Mouse (Mus musculus): ENCODE data around the gene Gm9970.
"Not testable (repeated sequence)": the region's sequence is repeated elsewhere in the genome, so short reads cannot be mapped to it uniquely, and the experiment has no call there.

Gm9970 gene

DNA sequence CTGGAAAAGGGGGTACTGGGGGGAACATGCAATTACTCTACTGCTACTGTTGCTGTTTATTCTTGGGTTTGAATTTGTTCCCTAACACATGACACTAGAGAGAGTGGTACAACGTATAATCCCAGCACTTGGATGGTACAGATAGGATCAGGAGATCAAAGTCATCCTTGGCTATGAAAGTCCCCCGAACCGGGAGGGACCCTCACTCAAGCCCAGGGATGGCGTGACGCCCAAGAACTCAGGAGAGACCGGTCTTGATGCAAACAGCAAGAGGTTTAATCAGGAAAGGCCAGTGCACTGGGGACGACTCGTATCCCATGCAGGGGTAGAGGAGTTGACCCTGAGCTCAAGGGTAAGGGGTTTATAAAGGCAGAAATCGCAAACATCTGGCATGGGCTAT lies 18.3 kb downstream of the Gm9970 start:
- no peak for DNase-seq (ENCODE audit: low spot score in 2 of 2)

DNA sequence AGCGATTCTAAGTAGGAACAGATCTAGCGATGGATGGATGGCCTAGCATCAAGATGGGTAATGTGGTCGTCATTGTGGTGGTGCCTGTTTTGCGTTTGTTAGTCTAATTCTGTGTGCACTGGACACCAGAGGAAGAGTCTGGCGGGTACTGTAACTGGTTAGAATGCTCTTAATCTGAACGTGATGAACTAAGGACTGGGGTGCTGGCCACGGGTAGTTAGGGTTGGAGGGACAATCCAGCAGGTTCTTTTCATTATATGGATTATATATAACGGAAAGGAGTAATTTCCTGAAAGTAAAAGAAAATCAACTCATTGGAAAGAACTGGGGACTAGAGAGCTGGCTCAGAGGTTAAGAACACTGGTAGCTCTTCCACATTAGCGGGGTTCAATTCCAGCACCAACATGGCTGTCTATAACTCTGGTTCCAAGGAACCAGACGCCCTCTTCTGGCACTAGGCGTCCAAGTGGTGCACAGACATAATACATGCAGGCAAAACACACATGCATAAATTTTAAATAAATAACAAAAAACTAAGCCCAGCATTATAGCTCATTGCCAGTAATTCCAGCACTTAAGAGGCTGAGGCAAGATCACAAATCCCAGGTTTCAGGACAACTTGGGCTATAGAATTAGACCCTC lies 19.6 kb downstream of the Gm9970 start:
- peak in 1 of 2 experiments; percentile 37 for DNase-seq (ENCODE audit: low spot score in 2 of 2)

DNA sequence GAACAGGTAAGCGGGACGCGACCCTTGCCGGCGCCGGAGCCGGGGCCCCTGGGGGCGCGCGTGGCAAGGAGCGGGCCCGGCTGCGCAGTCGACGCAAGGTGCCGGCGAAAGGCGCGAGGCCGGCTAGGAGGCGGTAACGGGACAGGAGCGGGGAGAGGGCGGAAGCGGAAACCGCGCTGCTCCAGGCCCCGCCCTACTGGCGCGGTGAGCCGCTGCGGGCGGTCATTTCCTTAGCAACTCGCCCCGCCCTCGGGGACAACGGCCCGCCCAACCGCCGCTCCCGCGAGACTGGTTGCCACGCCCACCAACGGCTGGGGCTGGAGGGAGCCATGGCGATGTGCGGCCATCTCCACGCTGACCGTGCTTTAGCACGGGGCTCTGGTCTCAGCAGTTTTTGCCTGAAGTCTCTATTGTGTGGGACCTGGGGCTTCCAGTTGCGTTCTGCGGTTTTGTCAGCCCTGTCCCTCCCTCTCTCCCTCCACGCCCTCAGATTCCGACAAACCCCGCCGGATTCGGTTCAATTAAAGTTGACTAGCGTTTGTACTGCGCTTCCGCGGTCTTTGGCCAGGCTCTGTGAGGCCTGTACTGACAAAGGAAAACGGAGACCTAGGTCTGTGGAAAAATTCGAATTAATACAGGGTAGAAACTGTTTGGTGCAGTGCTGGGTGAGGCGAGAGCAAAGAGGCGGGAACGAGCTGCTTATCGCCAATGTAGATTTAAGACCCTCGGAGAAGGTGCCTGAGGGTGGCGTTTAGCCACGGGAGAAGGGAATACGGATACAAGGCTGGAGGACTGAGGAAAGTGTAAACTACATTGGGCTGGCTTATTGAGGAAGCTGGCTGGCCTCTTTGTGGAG lies 20.4 kb downstream of the Gm9970 start, which contains the start of gene Ppm1g:
TSS of gene Ppm1g (minus strand) at position 240 of the 856 bp plus-strand sequence.
- peak; percentile 98 to 99 for DNase-seq (ENCODE audit: low spot score in 2 of 2)

GRCm38 (mm10) chr5:31219911-31220447 lies 21.1 kb downstream of the Gm9970 start:
- peak in 1 of 2 experiments; percentile 66 for DNase-seq (ENCODE audit: low spot score in 2 of 2)

- DNase-seq (ENCODE audit: low spot score in 2 of 2) = no peak
These were observed 21.6 kb downstream of the Gm9970 start for GRCm38 (mm10) chr5:31219474-31219873.

DNA sequence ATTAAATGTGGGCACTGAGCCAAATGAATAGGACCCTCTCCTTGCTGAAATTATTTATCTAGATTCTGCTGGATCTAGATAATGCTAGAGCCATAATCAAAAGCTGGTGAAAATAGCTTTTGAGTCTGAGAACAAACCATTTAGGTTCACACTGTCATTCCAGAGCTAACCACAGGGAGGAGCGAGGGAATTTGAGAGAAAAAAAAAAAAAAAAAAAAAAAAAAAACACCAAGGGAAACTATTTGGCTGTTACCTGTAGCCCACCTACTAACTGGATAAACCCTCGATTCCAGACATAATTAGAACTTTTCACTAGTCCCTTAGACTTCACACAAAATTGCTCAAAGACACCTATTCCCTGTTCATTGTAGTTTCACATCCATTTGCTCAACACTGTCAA lies 22.0 kb downstream of the Gm9970 start:
- DNase-seq (ENCODE audit: low spot score in 2 of 2) = no peak

DNA sequence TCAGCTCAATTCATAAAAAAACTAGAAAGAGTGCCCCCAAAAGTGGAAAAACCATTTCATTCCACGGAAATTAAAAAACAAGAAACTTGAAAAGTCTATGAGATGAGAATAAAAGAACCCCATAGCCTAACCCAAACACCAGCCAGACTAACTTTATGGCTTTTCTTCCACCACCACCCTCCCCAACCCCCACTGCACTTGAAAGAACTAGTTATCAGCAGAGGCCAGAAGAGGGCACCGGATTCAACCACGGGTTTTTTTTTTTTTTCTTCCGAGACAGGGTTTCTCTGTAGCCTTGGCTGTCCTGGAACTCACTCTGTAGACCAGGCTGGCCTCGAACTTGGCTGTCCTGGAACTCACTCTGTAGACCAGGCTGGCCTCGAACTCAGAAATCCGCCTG lies 22.7 kb downstream of the Gm9970 start:
- DNase-seq (ENCODE audit: low spot score in 2 of 2) = no peak

GRCm38 (mm10) chr5:31216554-31216953 lies 24.5 kb downstream of the Gm9970 start:
- not testable (repeated sequence) for DNase-seq (ENCODE audit: low spot score in 2 of 2)

DNA sequence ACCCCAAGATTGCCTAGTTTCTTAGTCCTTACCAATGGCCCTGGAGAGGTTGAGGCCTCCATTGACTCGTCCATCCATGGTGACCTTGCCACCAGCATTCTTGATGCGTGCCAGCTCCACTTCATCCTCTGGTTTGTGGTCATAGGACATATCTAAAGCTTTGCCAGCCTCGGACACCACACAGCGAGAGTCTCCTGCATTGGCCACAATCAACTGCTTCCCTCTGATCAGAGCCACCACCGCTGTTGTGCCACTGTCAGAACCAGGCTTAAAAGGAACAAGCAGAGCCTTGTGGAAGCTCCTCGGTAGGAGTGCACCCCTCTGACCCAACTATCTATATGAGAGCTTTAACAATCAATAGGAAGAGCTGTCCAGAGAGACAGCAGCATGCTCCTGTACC lies 36.6 kb downstream of the Gm9970 start:
- DNase-seq (ENCODE audit: low spot score in 2 of 2) = no peak

- DNase-seq (ENCODE audit: low spot score in 2 of 2) = no peak
These were observed 37.2 kb downstream of the Gm9970 start for GRCm38 (mm10) chr5:31203866-31204265.

DNA sequence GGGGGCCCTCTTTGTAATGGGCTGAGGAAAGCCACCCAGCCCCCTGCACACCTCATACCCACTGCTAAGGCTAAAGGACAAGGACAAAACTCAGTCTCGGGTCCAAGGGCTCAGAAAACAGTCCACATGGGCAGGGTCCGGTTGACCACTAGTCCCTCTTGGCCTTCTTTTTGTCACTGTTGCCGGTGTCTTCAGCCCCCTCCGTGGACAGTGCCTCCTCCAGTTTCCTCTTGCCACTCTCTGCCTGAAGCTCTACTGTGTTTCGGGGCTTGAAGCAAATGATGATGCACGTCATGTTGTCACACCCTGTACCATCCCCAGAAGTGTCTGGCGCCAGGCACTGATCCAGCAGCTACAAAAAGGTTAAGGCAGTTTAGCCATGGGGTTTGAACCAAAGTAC lies 38.1 kb downstream of the Gm9970 start:
- no peak for DNase-seq (ENCODE audit: low spot score in 2 of 2)

DNA sequence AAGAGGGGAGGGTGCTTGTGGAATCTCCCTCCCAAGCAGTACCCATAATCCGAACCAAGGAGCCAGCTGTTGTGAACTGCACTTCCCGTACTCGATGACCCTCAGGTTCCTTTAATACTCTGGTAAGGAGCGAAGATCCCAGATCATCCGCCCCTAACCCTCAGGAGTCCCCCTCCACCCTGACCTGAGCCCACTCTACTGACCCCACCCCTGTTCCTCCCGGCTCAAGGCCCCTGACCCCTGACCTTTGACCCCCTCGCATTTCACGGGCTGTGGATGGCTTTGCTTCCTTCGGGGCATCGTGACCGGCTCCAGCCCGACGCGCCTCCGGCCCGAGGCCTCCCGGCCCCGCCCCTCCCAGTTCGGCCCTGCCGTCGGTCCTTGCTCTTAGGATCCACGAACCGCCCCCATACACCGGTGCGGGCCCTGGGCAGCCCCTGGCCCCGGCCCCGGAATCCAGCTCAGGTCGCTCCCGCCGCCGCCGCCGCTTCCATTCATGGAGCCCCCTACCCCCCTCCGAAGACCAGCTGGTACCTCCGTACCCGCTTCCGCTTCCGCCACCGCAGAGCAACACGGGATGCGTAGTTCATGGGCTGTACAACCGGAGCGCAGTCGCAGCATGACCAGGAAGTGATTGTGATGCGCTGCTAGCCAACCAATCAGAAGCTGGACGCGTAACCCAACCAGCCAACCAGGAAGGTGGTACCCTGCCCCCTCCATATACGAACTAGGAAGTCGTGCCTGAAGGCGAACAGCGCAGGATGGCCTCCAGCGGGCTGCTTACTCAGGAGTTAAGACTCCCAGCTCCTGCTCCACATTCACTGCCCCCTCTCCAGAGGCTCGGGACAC lies 39.1 kb downstream of the Gm9970 start, which contains the start of gene Zfp513:
TSS of gene Zfp513 (minus strand) at position 562 of the 849 bp plus-strand sequence.
- DNase-seq (ENCODE audit: low spot score in 2 of 2) = peak; percentile 84 to 93

DNA sequence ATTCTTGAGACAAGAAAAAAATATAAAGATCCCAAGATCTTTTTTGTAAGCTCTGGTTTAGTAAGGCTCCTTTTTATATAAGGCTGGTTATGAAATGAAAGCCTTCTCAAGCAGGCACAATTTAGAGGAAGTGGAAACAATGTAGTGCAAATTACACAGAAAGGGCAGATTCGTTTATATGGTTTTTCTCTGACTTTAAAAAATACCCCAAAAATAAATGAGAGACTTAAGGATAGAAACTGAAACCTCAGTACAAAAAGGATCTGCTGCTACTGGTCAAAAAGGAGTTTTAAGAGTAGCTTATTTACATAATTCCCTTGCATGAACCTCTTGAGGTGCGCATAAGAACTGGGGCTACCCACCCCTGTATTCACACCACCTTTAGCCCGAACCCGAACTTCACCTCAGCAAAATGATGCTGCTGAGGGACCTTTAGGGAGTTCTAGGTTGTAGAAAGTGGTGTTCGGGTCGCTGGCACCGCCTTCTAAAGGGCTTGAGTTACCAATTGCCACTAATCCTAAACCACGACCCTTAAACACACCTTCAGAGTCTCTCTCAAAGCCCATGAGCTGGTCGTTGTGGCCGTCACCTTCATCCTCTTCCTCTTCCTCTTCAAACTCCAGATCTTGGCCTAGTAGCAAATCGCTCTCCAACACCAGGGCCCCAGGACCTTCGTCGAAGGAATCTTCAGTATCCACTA lies 39.8 kb downstream of the Gm9970 start:
- DNase-seq (ENCODE audit: low spot score in 2 of 2) = no peak

DNA sequence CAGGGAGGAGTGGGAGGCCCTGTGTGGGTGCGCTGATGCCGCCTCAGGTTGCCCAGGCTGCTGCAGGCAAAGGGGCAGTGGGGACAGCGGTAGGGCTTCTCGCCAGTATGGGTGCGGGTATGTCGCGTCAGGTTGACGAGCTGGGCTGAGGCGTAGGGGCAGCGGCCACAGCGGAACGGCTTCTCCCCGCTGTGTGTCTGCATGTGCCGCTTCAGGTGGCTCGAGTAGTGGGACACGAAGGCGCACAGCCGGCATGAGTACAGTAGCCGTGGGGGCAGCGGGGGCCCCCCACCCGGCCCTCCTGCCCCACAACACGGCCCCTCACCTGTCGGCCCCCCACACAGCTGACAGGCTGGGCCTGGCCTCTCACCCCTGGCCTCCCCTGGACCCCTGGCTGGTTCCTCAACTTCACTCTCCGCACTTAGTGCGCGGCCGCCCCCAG lies 40.7 kb downstream of the Gm9970 start:
- DNase-seq (ENCODE audit: low spot score in 2 of 2) = no peak

- DNase-seq (ENCODE audit: low spot score in 2 of 2) = no peak
These were observed 41.1 kb downstream of the Gm9970 start for GRCm38 (mm10) chr5:31199893-31200292.

DNA sequence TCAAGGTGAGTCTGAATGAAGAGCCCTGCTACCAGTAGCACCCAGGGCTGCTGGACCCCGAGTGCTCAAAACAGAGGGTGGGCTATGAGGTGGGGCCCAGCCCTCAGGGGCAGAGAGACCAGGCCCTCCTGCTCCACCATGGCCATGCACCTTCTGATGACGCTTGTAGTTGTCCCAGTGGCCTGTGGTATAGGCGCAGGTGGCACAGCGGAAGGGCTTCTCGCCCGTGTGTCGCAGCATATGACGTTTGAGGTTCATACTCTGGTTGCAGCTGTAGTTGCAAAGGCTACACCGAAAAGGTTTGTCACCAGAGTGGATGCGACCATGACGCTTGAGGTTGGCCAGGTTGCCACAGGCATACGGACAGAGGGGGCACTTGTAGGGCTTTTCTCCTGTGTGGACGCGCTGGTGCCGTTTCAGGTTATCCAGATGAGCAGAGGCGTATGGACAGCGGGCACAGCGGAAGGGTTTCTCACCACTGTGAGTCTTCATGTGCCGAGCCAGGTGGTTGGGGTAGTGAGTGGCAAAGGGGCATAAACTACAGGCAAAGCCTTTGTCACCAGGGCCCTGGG lies 41.6 kb downstream of the Gm9970 start:
- DNase-seq (ENCODE audit: low spot score in 2 of 2) = no peak

DNA sequence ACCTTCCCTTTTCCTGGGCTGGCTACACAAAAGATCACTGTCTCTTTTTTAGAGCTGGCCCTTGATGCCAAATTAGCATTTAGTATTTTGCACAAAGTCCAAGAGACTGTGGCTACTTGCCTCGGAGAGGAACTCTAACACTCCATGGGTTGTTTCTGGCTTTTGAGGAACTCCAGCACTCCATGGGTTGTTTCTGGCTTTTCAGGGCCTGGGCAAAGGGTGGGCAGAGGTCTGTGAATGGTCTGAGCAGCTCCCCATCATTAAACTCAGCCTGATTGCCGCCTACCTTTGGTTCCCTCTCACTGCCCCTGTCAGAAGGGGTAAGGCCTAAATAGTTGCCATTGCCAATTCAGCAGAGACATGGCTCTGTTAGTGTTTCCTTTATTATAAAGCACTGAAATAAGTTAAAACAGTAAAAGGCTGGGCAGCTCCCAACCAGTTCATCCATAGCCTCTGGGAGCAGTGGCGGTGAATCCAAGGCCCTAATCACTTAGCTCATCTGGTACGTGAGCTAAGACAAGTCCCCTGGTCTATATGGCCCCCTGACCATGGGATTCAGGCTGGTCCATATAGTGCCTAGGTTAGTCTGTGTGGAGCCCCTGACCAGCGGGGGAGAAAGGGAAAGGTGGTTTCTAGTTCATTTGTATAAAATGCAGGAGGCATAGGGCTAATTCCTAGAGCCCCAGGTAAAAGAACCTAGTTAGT lies 42.3 kb downstream of the Gm9970 start:
- no peak for DNase-seq (ENCODE audit: low spot score in 2 of 2)

DNA sequence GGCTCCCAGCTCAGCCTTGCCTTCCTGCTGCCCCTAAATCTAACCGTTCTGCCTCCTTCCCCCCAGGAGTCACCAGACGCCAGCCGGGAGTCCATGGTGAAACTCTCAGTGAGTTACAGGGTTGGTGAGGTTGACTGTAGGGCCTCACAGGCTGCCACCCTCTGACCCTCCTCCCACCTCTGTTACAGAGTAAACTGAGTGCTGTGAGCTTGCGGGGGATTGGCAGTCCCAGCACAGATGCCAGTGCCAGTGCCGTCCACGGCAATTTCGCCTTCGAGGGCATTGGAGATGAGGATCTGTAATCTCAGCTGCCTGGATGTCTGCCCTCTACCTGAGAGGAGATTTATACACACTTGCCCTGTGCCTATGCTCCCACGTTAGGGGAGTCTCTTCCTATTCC lies 42.9 kb downstream of the Gm9970 start:
- no peak for DNase-seq (ENCODE audit: low spot score in 2 of 2)

GRCm38 (mm10) chr5:31197072-31197471 lies 44.0 kb downstream of the Gm9970 start:
- DNase-seq (ENCODE audit: low spot score in 2 of 2) = no peak

DNA sequence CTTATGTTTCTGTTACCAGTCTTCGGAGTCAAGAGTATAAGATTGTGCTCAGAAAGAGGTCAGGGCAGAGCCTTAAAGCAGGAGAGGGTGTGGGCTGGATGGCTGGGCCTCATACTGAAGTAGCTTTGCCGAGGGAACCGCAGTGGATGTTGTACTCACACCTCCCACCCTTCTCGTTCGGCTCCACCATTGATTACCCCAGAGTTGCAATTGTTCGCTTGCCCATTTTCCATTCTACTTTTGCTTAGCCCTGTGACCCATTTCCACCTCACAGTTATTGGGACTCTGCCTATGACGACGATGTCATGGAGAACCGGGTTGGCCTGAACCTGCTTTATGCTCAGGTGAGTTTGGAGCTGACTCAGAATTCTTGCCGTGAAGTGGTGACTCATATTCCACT lies 44.8 kb downstream of the Gm9970 start:
- DNase-seq (ENCODE audit: low spot score in 2 of 2) = no peak
